Mouse (Mus musculus): ENCODE results near the gene Slc29a3. TPM values are rescaled to one million over a fixed set of nuclear protein-coding genes. Genes with fewer than 3 reads are reported as not detected.

Gene Slc29a3
- polyA plus RNA-seq, 1 experiment from 2014 or later = 11.5 TPM

DNA sequence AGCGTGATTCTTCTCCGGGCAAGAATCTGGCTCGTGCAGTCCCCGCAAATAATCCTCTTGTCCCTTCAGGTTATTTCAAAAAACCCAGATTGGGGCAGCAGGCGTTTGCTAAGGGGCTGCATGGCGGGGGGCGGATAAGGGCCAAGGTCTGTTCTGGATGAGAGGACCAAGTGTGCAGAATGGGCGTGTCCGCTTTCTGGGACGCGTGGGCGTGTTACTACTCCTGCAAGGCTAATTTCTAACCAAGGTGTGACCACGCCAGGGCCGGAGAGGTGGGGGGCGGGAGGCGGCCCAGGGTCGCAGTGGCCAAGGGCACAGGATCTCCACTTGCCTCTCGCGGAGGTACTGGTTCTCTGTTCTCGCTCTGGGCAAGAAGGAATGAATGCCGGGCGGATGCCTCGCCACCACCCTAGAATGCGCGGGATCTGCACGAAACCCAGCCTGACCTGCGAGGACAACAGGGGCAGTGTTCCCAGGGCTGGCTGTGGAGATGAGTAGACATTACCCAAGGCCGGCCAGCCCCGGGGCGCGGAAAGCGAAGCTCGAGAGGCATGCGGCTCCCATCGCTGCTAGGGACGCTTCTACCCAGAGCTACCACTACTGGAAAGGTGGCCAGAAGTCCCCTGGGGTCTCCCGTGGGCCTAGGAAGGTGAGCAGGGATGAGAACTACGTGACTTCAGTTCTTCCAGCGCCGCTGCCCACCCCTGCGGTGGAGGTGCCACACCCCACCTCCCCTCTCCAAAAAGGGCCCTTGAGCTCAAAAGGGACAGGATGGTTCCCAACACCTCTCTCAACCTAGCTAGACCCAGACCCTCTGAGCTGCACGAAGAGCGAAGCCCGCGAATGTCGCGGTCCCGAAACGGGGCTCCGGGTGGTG is 66.6 kb downstream of the Slc29a3 start:
- H3K4me1 ChIP-seq = peaks cover 18% of the 10 kb centered on the region
- WGBS = 7% methylated on average over 50 of the region's 50 CpGs
- peak overlapping the region; percentile 64 for H3K9ac ChIP-seq
- H3K36me3 ChIP-seq = no peaks in the 10 kb centered on the region
- ATAC-seq (ENCODE audit: low FRiP score) = no peak
- H3K27me3 ChIP-seq = peaks cover 82% of the 10 kb centered on the region
- H3K4me3 ChIP-seq = peak overlapping the region; percentile 51
- H3K9me3 ChIP-seq (replicated peaks) = no peaks in the 10 kb centered on the region
- peak overlapping the region; percentile 100 for H3K4me2 ChIP-seq (replicated peaks)
- H3K27ac ChIP-seq = no peak overlapping the region

DNA sequence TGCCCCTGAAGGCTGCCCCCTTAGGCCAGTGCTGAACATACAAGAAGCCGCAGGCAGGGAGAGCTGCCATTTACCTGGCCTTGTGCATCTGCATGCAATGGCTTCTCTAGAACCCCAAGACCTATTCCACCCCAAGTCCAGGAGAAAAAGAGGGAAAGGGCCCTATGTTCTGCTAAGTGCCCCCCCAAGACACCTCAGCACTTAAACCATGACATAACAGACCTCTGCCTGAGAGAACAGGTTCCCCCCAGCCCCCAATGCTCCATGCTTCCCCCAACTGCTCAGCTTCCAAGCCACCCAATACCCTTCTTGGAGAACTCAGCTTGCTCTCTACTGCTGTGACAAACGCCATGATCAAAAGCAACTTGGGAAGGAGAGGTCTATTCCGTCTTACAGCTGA is 73.7 kb downstream of the Slc29a3 start:
- Histone ChIP-seq H3K4me1 (no peaks in the 10 kb centered on the region), H3K4me2 (replicated peaks) (no peak overlapping the region), H3K9ac (no peak overlapping the region), H3K4me3 (no peak overlapping the region), H3K9me3 (replicated peaks) (no peaks in the 10 kb centered on the region), H3K27ac (no peak overlapping the region), H3K36me3 (no peaks in the 10 kb centered on the region), H3K27me3 (peaks cover 17% of the 10 kb centered on the region)
- 86% methylated on average over 3 of the region's 3 CpGs for WGBS
- ATAC-seq (ENCODE audit: low FRiP score) = no peak

GRCm38 (mm10) chr10:60677319-60677718 is 75.3 kb downstream of the Slc29a3 start:
- no peaks in the 10 kb centered on the region for H3K9me3 ChIP-seq (replicated peaks)
- no peak for ATAC-seq (ENCODE audit: low FRiP score)
- no peaks in the 10 kb centered on the region for H3K4me1 ChIP-seq
- no peaks in the 10 kb centered on the region for H3K36me3 ChIP-seq
- H3K27ac ChIP-seq = no peak overlapping the region
- H3K27me3 ChIP-seq = peaks cover 7% of the 10 kb centered on the region; the same call in 1 of the 2 replicates
- no peak overlapping the region for H3K4me2 ChIP-seq (replicated peaks)
- H3K9ac ChIP-seq = no peak overlapping the region
- WGBS = 76% methylated on average over 4 of the region's 4 CpGs
- no peak overlapping the region for H3K4me3 ChIP-seq

DNA sequence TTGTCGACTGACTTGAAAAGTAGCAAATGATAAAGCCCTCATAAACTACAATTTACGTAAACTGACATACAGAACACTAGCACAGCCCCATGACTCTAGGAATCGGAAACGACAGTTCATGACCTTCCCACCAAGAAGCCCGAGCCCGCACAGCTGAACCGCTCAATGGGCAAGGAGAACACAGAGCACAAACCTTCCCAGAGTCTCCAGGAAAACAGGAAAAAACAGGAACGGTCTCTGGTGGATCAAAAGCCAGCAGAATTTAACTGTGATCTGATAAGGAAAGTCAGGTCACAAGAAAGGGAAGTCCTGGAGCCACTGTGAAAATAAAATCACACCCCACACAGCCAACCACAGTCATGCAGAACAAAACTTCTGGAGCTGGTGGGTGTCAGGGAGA is 82.4 kb downstream of the Slc29a3 start:
- Histone ChIP-seq H3K4me3 (no peak overlapping the region), H3K4me2 (replicated peaks) (no peak overlapping the region), H3K4me1 (no peaks in the 10 kb centered on the region), H3K27me3 (no peaks in the 10 kb centered on the region), H3K27ac (no peak overlapping the region), H3K9me3 (replicated peaks) (no peaks in the 10 kb centered on the region), H3K36me3 (no peaks in the 10 kb centered on the region), H3K9ac (no peak overlapping the region)
- no peak for ATAC-seq (ENCODE audit: low FRiP score)
- 81% methylated on average over 8 of the region's 8 CpGs for whole genome bisulfite sequencing

DNA sequence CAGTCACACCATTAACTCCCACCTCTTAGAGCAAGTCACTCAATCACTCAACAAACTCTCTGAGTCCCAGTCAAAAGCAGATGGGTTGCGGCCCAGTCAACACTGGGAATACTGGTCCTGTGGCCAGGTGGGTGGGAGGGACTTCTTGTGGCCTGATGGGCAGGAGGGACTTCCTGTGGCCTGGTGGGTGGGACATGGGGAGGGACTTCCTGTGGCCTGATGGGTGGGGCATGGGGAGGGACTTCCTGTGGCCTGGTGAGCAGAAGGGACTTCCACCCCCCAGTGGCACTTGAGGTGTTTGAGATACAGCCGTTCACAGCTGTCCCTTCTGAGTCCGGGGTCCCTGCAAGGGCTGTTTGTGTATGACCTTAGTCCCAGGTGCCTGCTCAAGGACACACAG is 84.0 kb downstream of the Slc29a3 start:
- WGBS = 84% methylated on average over 3 of the region's 3 CpGs
- no peak overlapping the region for H3K4me2 ChIP-seq (replicated peaks)
- no peak overlapping the region for H3K9ac ChIP-seq
- H3K4me1 ChIP-seq = no peaks in the 10 kb centered on the region
- H3K36me3 ChIP-seq = no peaks in the 10 kb centered on the region
- no peaks in the 10 kb centered on the region for H3K27me3 ChIP-seq
- no peaks in the 10 kb centered on the region for H3K9me3 ChIP-seq (replicated peaks)
- ATAC-seq (ENCODE audit: low FRiP score) = no peak
- H3K4me3 ChIP-seq = no peak overlapping the region
- H3K27ac ChIP-seq = no peak overlapping the region

Other genes starting within 250 kb of the Slc29a3 start
- gene Cdh23, start 56.3 kb downstream of the Slc29a3 start, polyA plus RNA-seq (2016; fragmentation: Nextera tagmentation; extraction: Ambion mirVana) = 0.19 and 0.44 TPM in 2 replicates
- 3.4 and 4.3 TPM in 2 replicates for gene Unc5b, start 78.8 kb upstream of the Slc29a3 start, polyA plus RNA-seq (2016; fragmentation: Nextera tagmentation; extraction: Ambion mirVana)